Mouse (Mus musculus) frontal cortex, adult (tissue): Measurements from ENCODE around the gene Brd4.

ENCODE experiments used
- ATAC-seq: cut with Nextera tagmentation; 2 replicates; pipeline ENCODE4 v1.9.2; 2017; ENCODE audit warnings: mild to moderate bottlenecking, moderate library complexity, mixed read lengths; ENCODE audit not compliant: low TSS enrichment

Gene Brd4

GRCm38 (mm10) chr17:32169518-32170225 is 114.8 kb downstream of the Brd4 start:
- ATAC-seq: no peak

- ATAC-seq: no peak
These were observed 117.8 kb downstream of the Brd4 start, which contains the start of gene Notch3 for GRCm38 (mm10) chr17:32166687-32167086. Gene Notch3, minus strand, starts transcription at chr17:32166852.

GRCm38 (mm10) chr17:32165803-32166595 is 118.5 kb downstream of the Brd4 start:
- no peak for ATAC-seq

- ATAC-seq: no peak
These were observed 119.2 kb downstream of the Brd4 start for GRCm38 (mm10) chr17:32165266-32165802.

- ATAC-seq: no peak
These were observed 119.7 kb downstream of the Brd4 start for GRCm38 (mm10) chr17:32164780-32165179.

GRCm38 (mm10) chr17:32163910-32164650 is 120.4 kb downstream of the Brd4 start:
- ATAC-seq: no peak

GRCm38 (mm10) chr17:32162112-32162850 is 122.2 kb downstream of the Brd4 start:
- peak; percentile 59 for ATAC-seq

GRCm38 (mm10) chr17:32160882-32161281 is 123.6 kb downstream of the Brd4 start:
- ATAC-seq: no peak

GRCm38 (mm10) chr17:32158841-32159240 is 125.7 kb downstream of the Brd4 start:
- ATAC-seq: no peak

GRCm38 (mm10) chr17:32146718-32147117 is 137.8 kb downstream of the Brd4 start:
- 0 out of 2 replicates have a peak, but pooled peaks have one; percentile 38 for ATAC-seq
